Mouse (Mus musculus) c-Kit-positive CD71-negative TER-119-negative erythroid progenitor cells, embryonic 14.5 days (primary cell): Measurements from ENCODE around the gene Gm21060.
"Not testable (repeated sequence)": the region's sequence is repeated elsewhere in the genome, so short reads cannot be mapped to it uniquely, and the experiment has no call there.

ENCODE experiments used
- DNase-seq: peaks from one replicate; pipeline ENCODE4 v3.0.0-alpha.2; 2013; ENCODE audit warnings: low read depth

Gm21060 gene

DNA sequence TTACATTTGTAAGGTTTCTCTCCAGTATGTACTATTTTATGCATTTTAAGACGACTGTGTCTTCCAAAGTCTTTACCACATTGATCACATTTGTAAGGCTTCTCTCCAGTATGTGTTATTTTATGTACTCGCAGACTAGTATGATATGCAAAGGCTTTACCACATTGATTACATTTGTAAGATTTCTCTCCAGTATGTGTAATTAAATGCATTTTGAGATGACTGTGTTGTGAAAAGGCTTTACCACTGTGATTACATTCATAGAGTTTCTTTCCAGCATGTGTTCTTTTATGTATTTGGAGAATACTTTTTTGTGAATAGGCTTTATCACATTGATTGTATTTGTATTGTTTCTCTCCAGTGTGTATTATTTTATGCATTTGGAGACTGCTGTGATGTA, at the start of gene Gm21060:
Gene Gm21060, minus strand, starts transcription at position 101 of the 400 bp plus-strand sequence.
- DNase-seq = no peak

- not testable (repeated sequence) for DNase-seq
These were observed 24.0 kb upstream of the Gm21060 start for GRCm38 (mm10) chr19:61320844-61321243.

DNA sequence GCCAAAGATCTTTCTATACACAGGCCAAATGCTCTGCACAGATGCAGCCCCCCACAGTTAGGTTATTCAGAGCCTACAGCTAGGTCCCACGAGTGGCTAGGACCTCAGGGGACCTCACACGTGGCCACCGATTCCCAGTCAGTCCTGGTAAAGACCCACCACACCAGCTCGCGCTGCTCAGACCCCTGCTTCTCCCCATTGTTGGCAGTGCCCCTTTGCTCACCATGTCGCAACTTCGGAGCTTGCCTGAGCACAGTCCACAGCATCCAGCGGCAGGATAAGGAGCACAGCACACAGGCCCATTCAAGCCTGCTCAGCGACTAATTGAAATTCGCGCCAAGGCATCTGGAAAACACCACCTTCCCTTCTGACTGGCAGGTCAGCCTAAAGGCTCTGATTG, 16.3 kb upstream of the Gm21060 start:
- not testable (repeated sequence) for DNase-seq

- DNase-seq = not testable (repeated sequence)
These were observed 15.5 kb upstream of the Gm21060 start for GRCm38 (mm10) chr19:61312400-61312799.

GRCm38 (mm10) chr19:61308083-61308482, 11.2 kb upstream of the Gm21060 start:
- not testable (repeated sequence) for DNase-seq

DNA sequence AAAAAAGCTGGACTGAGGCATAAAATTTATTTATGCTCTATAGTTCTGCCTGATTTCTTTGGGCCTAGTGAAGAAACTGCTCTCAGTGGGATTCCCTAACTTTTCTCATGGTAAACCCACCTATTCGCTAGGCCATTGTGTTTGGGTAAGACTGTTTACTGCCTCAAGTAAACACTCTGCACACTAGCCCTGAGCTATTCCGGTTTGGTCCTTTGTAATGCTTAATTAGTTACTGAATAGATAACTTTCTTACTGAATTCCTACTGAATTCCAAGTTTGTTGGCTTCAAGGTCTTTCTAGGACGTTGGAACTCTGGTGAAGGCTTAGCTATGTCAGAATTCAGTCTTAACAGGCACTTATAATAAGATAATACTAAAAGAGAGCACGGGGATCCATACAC, 11.8 kb downstream of the Gm21060 start:
- DNase-seq = not testable (repeated sequence)

DNA sequence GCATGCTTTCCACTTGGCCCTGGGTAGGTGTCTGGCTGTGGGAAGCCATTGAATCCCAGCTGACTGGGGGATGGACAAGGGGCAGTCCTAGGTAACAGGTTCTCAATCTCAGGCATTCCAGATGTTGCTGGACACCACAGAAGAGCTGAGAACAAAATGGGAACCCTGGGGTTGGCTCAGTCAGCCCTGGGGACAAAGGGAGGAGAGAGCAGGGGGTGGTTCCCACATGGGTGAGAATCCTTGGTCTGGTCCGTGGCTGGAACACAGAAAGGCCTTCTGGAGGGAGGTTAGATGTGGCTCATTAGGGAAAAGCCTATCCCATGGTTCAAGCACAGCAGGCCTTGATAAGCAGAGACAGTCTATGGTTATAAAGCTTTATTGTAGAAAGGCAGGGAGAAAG, 13.3 kb downstream of the Gm21060 start:
- no peak for DNase-seq

- DNase-seq = no peak
These were observed 21.4 kb downstream of the Gm21060 start for GRCm38 (mm10) chr19:61275446-61275845.

DNA sequence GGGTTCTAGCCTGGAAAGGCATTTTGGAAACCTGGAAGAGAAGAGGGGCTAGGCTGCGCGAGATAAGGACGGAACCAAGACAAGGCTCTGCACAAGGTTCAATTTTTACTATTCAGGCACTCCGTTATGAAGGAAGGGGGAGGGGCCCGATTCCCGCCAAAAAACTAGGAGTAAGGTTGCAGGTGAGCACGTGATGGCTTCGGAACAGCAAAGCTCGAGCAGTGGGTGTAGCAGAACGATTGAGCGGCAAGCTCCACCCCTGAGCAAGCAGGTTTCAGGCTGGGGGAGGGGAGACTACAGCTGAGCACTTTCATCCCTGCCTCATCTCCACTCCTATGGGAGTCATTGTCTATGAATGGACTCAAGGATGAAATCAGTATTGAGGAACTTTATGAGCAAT, 27.7 kb downstream of the Gm21060 start:
- DNase-seq = not testable (repeated sequence)

- no peak for DNase-seq
These were observed 29.7 kb downstream of the Gm21060 start for GRCm38 (mm10) chr19:61267141-61267540.

DNA sequence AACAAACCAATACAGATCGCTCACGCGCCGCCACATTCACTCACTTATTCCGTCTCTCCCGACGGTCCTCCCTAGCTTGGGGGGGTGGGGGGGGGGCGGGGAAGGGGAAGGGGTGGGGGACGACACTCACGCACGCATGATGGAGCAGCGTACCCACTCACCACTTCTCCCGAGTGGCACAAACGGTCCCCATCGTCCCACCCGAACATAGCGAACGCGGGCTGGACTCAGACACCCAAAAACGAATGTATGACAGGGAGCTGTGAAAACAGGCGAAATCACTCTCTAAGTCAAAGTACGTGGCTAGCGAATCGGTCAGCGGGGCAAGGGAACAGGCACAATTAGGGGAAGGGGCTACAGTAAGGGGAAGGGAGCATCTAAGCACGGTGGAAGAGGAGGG, 30.2 kb downstream of the Gm21060 start:
- DNase-seq = no peak

DNA sequence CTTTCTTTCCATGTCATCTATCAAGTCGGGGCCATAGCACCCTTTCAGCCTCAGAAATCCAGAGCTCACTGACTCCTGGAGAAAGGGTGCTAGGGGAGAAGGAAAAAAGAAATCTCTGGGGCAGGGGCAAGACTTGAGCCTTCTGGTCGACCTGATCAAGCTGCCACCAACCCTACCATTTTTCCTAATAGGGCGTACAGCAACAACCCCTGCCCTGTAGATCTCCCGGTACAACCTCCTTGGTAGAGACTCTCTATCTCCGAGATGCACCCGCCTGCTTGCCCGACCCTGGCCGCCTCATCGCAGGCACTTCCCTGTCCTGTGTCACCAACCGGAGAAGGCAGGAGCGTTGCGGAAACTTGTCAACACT, 30.6 kb downstream of the Gm21060 start:
- DNase-seq = no peak

DNA sequence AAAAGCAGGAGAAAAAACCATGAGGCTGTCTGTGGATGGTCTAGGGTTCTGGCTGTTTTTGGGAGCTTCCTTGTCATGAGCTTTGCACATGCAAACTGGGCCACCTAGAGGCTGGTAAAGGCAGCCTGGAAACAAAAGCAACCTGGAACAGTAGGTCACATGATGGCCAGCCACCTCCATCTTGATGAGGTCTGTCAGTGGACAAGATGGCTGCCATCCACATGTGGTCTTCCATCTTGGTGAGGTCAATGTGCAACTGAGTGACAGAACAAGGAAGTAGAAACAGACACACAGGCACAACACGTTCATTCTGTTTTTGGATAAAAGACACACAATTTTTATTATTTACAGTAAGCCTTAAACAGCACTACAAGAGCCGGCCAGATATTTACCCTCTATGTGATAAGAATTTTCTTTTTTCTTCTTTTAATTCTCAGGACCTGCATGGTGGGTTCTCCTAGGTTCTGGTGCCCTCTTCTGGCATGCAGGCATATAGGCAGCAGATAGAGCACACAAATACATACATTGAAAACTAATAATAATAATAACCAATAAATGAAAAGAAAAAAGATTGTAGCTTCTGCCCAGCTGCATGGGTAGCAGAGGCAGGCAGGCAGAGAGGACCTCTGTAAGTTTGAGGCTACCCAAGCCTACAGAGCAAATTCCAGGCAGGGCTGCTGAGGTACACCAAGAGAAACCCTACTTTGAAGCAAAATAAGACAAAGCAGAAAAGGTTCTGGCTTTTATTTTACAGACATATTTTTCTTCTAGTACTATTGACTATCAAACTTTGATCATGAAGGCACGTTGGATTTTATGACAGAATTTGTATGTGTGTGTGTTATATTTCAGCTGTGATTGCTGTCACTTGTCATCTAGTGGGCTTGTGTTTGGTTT, 31.3 kb downstream of the Gm21060 start:
- peak; percentile 95 for DNase-seq

- no peak for DNase-seq
These were observed 31.9 kb downstream of the Gm21060 start for GRCm38 (mm10) chr19:61264933-61265332.

DNA sequence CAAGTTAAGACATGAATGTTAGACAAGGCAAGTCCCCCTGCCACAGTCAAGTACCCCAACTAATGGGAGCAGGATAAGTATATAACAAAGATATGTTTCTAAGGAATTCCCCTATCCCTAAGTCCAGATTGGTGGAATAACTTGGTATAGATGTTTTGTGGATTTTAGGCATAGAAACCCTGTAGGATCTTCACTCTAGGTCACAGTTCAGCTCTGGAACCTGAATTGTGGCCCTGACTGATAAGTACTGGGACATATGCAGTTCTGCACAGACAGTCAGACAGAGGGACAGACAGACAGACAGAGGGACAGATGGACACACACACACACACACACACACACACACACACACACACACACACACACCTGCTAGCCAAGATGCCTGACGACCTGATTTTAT, 32.6 kb downstream of the Gm21060 start:
- no peak for DNase-seq

GRCm38 (mm10) chr19:61261241-61261640, 35.6 kb downstream of the Gm21060 start:
- no peak for DNase-seq

- no peak for DNase-seq
These were observed 39.1 kb downstream of the Gm21060 start for GRCm38 (mm10) chr19:61257733-61258132.

- no peak for DNase-seq
These were observed 40.5 kb downstream of the Gm21060 start for GRCm38 (mm10) chr19:61256166-61256887.

- not testable (repeated sequence) for DNase-seq
These were observed 49.5 kb downstream of the Gm21060 start for GRCm38 (mm10) chr19:61247334-61247733.
